In the genomic region with DNA sequence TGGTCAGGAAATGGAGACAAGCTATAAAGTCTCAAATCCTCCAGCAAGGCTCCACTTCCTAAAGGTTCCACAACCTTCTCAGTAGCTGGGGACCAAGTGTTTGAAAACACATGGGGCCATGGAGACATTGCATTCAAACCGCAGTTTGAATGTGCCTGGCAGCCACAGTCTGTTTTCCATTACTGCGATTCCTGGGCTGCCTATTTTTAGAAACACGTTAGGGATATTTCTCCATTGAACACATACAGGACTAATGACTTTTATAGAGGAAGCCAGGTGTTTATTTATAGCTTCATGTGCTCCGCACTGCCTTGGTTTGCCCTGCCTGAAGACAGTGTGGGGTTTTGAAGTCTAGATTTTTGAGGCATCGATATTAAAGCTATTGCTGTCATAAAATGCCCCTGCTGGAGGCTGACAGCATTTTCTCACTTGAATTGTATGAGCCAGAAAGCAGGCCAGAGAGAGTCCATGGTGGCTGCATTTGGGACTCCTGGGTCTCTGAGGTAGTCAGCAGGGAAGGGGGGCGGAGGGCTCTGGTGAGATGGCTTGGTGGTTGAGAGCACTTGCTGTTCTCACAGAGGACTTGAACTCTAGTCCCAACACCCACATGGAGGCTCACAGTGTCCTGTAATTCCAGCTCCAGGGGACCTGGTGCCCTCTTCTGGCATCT, we compare ENCODE assay signal across 16 mouse cellular contexts. TPM values are rescaled to one million over a fixed set of nuclear protein-coding genes. Genes with fewer than 3 reads are reported as not detected.
DNase-seq lines count a peak whose midpoint lies in the region; ATAC-seq and TF ChIP-seq lines count a peak whose summit lies in the region.
"Had no signal": no experiment of that assay in that cellular context is flagged by ENCODE, and none has a peak within 500 bp of the region (broad histone marks: within the 10 kb centered on the region; RNA-seq: fewer than 3 reads in every experiment).

No protein-coding gene starts in this region.

- no peak overlapping the region for H3K4me2 ChIP-seq in CH12.LX (ENCODE audit: insufficient read depth, low read depth, poor library complexity, severe bottlenecking)
- H3K4me2 ChIP-seq in embryonic facial prominence, embryonic 15.5 days (replicated peaks) = no peak overlapping the region
- H3K4me2 ChIP-seq: intestine, embryonic 15.5 days; midbrain, embryonic 13.5 days; neural tube, embryonic 12.5 days had no signal

- TF ChIP-seq POLR2A in CH12.LX (IDR thresholded peaks at IDR 0.05; ENCODE audit: low read depth, low read length) = no peak

- no peak for TF ChIP-seq CTCF in CH12.LX (conservative IDR thresholded peaks at IDR 0.05 in 1 of 2, IDR thresholded peaks at IDR 0.05 in 1 of 2; ENCODE audit: low read depth in 2 of 2, low read length in 2 of 2)

- no peaks in the 10 kb centered on the region for H3K79me2 ChIP-seq in CH12.LX (replicated peaks; ENCODE audit: control insufficient read depth, extremely low read depth, insufficient read depth, poor library complexity, severe bottlenecking)

- no peak overlapping the region for H3K4me3 ChIP-seq in heart, embryonic 10.5 days
- no peak overlapping the region for H3K4me3 ChIP-seq in CH12.LX (replicated peaks in 1 of 3; ENCODE audit: low read depth in 2 of 3, low read length in 2 of 3, poor library complexity in 1 of 3)
- no peak overlapping the region for H3K4me3 ChIP-seq in embryonic facial prominence, embryonic 15.5 days (replicated peaks)
- H3K4me3 ChIP-seq in limb, embryonic 10.5 days = no peak overlapping the region
- H3K4me3 ChIP-seq: intestine, embryonic 15.5 days; midbrain, embryonic 13.5 days; neural tube, embryonic 12.5 days had no signal

- peaks cover 5% of the 10 kb centered on the region; the same call in 1 of the 2 replicates for H3K4me1 ChIP-seq in heart, embryonic 10.5 days
- peaks cover 0 to 9% of the 10 kb centered on the region in 2 experiments; a peak in 2 of 4 replicates for H3K4me1 ChIP-seq in CH12.LX (ENCODE audit: control insufficient read depth in 1 of 2, insufficient read depth in 2 of 2)
- H3K4me1 ChIP-seq in embryonic facial prominence, embryonic 15.5 days = peaks cover 42% of the 10 kb centered on the region
- peaks cover 37% of the 10 kb centered on the region for H3K4me1 ChIP-seq in limb, embryonic 10.5 days
- H3K4me1 ChIP-seq: neural tube, embryonic 12.5 days had no signal

- no peak for TF ChIP-seq EP300 in CH12.LX (IDR thresholded peaks at IDR 0.05; ENCODE audit: low read length)

- H3K27ac ChIP-seq in heart, embryonic 10.5 days = no peak overlapping the region
- H3K27ac ChIP-seq in CH12.LX (ENCODE audit: insufficient read depth, low read depth) = no peak overlapping the region
- H3K27ac ChIP-seq in embryonic facial prominence, embryonic 15.5 days (replicated peaks) = peak overlapping the region; percentile 86
- H3K27ac ChIP-seq in limb, embryonic 10.5 days = peak overlapping the region; percentile 78
- H3K27ac ChIP-seq: intestine, embryonic 15.5 days; midbrain, embryonic 13.5 days; neural tube, embryonic 12.5 days had no signal

- in situ Hi-C loops in CH12.LX (cut with MboI; ENCODE audit: low pct_ligation_motif_present, low pct_unique_long_range_greater_than_20kb, low sequenced_read_pairs) = no loop called here

- dilution Hi-C loops in CH12.LX (cut with MboI; ENCODE audit: extremely low pct_ligation_motif_present, extremely low pct_unique_long_range_greater_than_20kb, low sequenced_read_pairs) = no loop called here

- H3K27me3 ChIP-seq in heart, embryonic 10.5 days (ENCODE audit: insufficient read depth, poor library complexity, severe bottlenecking) = no peaks in the 10 kb centered on the region
- no peaks in the 10 kb centered on the region for H3K27me3 ChIP-seq in CH12.LX (replicated peaks)
- H3K27me3 ChIP-seq in embryonic facial prominence, embryonic 15.5 days = no peaks in the 10 kb centered on the region
- no peaks in the 10 kb centered on the region for H3K27me3 ChIP-seq in limb, embryonic 10.5 days (ENCODE audit: low read depth, poor library complexity, severe bottlenecking)
- H3K27me3 ChIP-seq: intestine, embryonic 15.5 days; midbrain, embryonic 13.5 days; neural tube, embryonic 12.5 days had no signal

- ATAC-seq in embryonic facial prominence, embryonic 15.5 days (ENCODE audit: insufficient number of reproducible peaks, low FRiP score, low TSS enrichment, low read depth) = peak; percentile 46; the same call in 1 of the 2 replicates
- ATAC-seq: forebrain, embryonic 16.5 days; intestine, embryonic 15.5 days; lung, postnatal 0 days; midbrain, embryonic 13.5 days had no signal

- peak; percentile 27 for TF ChIP-seq RAD21 in CH12.LX (IDR thresholded peaks at IDR 0.05; ENCODE audit: low read depth, low read length)

- H3K9me3 ChIP-seq in heart, embryonic 10.5 days = no peaks in the 10 kb centered on the region
- no peaks in the 10 kb centered on the region for H3K9me3 ChIP-seq in CH12.LX (replicated peaks; ENCODE audit: low read length)
- no peaks in the 10 kb centered on the region for H3K9me3 ChIP-seq in embryonic facial prominence, embryonic 15.5 days (replicated peaks)
- no peaks in the 10 kb centered on the region for H3K9me3 ChIP-seq in limb, embryonic 10.5 days (replicated peaks)
- H3K9me3 ChIP-seq: intestine, embryonic 15.5 days; midbrain, embryonic 13.5 days; neural tube, embryonic 12.5 days had no signal

- DNase-seq in heart, adult 11 months = peak; percentile 93
- DNase-seq in heart, embryonic 10.5 days (ENCODE audit: low spot score) = no peak
- no peak for DNase-seq in CH12.LX (ENCODE audit: extremely low read depth)
- peak; percentile 48 for DNase-seq in limb, embryonic 10.5 days (ENCODE audit: low spot score)
- no peak for DNase-seq in spleen, adult 18-20 months
- no peak for DNase-seq in testis, postnatal 10 days (ENCODE audit: low spot score)
- no peak for DNase-seq in kidney, adult 11 months
- DNase-seq: adrenal gland, postnatal 14 days; liver; thymus, adult 2 months had no signal

- 70% methylated on average over 6 of the region's 6 CpGs for WGBS in heart, embryonic 10.5 days
- WGBS in embryonic facial prominence, embryonic 15.5 days = 47% methylated on average over 6 of the region's 6 CpGs
- 48% methylated on average over 6 of the region's 6 CpGs for WGBS in limb, embryonic 10.5 days

- no peak overlapping the region for H3K9ac ChIP-seq in CH12.LX (ENCODE audit: insufficient read depth, low read depth)
- H3K9ac ChIP-seq in embryonic facial prominence, embryonic 15.5 days = no peak overlapping the region
- H3K9ac ChIP-seq: intestine, embryonic 15.5 days; midbrain, embryonic 13.5 days; neural tube, embryonic 12.5 days had no signal

- no peaks in the 10 kb centered on the region for H3K36me3 ChIP-seq in heart, embryonic 10.5 days
- no peaks in the 10 kb centered on the region for H3K36me3 ChIP-seq in CH12.LX (replicated peaks in 1 of 2; ENCODE audit: control insufficient read depth in 1 of 2, insufficient read depth in 1 of 2, low read length in 1 of 2)
- H3K36me3 ChIP-seq in embryonic facial prominence, embryonic 15.5 days = no peaks in the 10 kb centered on the region
- H3K36me3 ChIP-seq in limb, embryonic 10.5 days = no peaks in the 10 kb centered on the region
- H3K36me3 ChIP-seq: intestine, embryonic 15.5 days; midbrain, embryonic 13.5 days; neural tube, embryonic 12.5 days had no signal

TF ChIP-seq in CH12.LX, 34 proteins besides CTCF, POLR2A, EP300 and RAD21:
- TF ChIP-seq NRF1 (IDR thresholded peaks at IDR 0.05; ENCODE audit: low read depth, low read length) (no peak), USF1 (IDR thresholded peaks at IDR 0.05; ENCODE audit: low read depth, low read length) (no peak), KAT2A (IDR thresholded peaks at IDR 0.05; ENCODE audit: insufficient replicate concordance, low read length) (no peak), GABPA (IDR thresholded peaks at IDR 0.05; ENCODE audit: insufficient replicate concordance, low read depth, low read length) (no peak), CHD2 (IDR thresholded peaks at IDR 0.05; ENCODE audit: low read length) (no peak), MAFK (IDR thresholded peaks at IDR 0.05; ENCODE audit: insufficient replicate concordance, low read length) (no peak), IRF4 (IDR thresholded peaks at IDR 0.05; ENCODE audit: low read depth, low read length) (no peak), SIN3A (IDR thresholded peaks at IDR 0.05; ENCODE audit: low read length) (no peak)

RNA-seq across cellular contexts. Expression of gene Fgf2, which starts 35.1 kb away (rescaled TPM):
- polyA plus RNA-seq in heart, embryonic 10.5 days (2016; fragmentation: Nextera tagmentation; extraction: Ambion mirVana) = 0.50 and 0.92 TPM in 2 replicates
- total RNA-seq in CH12.LX (2012; rRNA removed) (0.25 and 0.38 TPM in 2 replicates), CH12.LX (2014; rRNA removed) (not detected in 2 replicates)
- 0.60 and 0.70 TPM in 2 replicates for polyA plus RNA-seq in CH12.LX (2012; ENCODE audit: insufficient read length, low read depth)
- polyA plus RNA-seq in embryonic facial prominence, embryonic 15.5 days (2015; fragmentation: Nextera tagmentation; extraction: Ambion mirVana) = 4.8 and 5.4 TPM in 2 replicates
- polyA plus RNA-seq in limb, embryonic 10.5 days (2016; fragmentation: Nextera tagmentation; extraction: Ambion mirVana) = 0.64 and 0.98 TPM in 2 replicates

RNA-seq across cellular contexts. Expression of gene Spata5, which starts 36.5 kb away (rescaled TPM):
- polyA plus RNA-seq in heart, embryonic 10.5 days (2016; fragmentation: Nextera tagmentation; extraction: Ambion mirVana) = 35.2 and 36.2 TPM in 2 replicates
- 35.0 and 52.0 TPM in 2 replicates for total RNA-seq in CH12.LX (2012; rRNA removed)
- total RNA-seq in CH12.LX (2014; rRNA removed) = 49.7 and 66.1 TPM in 2 replicates
- 43.8 and 52.9 TPM in 2 replicates for polyA plus RNA-seq in CH12.LX (2012; ENCODE audit: insufficient read length, low read depth)
- 34.7 and 38.9 TPM in 2 replicates for polyA plus RNA-seq in embryonic facial prominence, embryonic 15.5 days (2015; fragmentation: Nextera tagmentation; extraction: Ambion mirVana)
- 52.7 and 53.3 TPM in 2 replicates for polyA plus RNA-seq in limb, embryonic 10.5 days (2016; fragmentation: Nextera tagmentation; extraction: Ambion mirVana)

RNA-seq across cellular contexts. Expression of gene Nudt6, which starts 36.8 kb away (rescaled TPM):
- polyA plus RNA-seq in heart, embryonic 10.5 days (2016; fragmentation: Nextera tagmentation; extraction: Ambion mirVana) = 7.8 and 10.7 TPM in 2 replicates
- total RNA-seq in CH12.LX (2012; rRNA removed) (7.7 and 9.4 TPM in 2 replicates), CH12.LX (2014; rRNA removed) (4.8 and 6.0 TPM in 2 replicates)
- polyA plus RNA-seq in CH12.LX (2012; ENCODE audit: insufficient read length, low read depth) = 9.0 and 9.6 TPM in 2 replicates
- polyA plus RNA-seq in embryonic facial prominence, embryonic 15.5 days (2015; fragmentation: Nextera tagmentation; extraction: Ambion mirVana) = 4.9 and 6.2 TPM in 2 replicates
- polyA plus RNA-seq in limb, embryonic 10.5 days (2016; fragmentation: Nextera tagmentation; extraction: Ambion mirVana) = 3.9 and 4.7 TPM in 2 replicates

Comparison
In these comparisons a context has a peak if more than half of its experiments do, and no peak if none do; other contexts are left out.
1. DNase-seq: peak in heart, adult 11 months (single experiment) and limb, embryonic 10.5 days (single experiment); none in heart, embryonic 10.5 days (single experiment), CH12.LX (single experiment), spleen, adult 18-20 months (0 of 2), testis, postnatal 10 days (single experiment) and kidney, adult 11 months (single experiment).
2. H3K27ac ChIP-seq: peak in embryonic facial prominence, embryonic 15.5 days (single experiment) and limb, embryonic 10.5 days (single experiment); none in heart, embryonic 10.5 days (single experiment) and CH12.LX (single experiment).